Mouse (Mus musculus): Measurements from ENCODE around the gene Crabp2.

DNA sequence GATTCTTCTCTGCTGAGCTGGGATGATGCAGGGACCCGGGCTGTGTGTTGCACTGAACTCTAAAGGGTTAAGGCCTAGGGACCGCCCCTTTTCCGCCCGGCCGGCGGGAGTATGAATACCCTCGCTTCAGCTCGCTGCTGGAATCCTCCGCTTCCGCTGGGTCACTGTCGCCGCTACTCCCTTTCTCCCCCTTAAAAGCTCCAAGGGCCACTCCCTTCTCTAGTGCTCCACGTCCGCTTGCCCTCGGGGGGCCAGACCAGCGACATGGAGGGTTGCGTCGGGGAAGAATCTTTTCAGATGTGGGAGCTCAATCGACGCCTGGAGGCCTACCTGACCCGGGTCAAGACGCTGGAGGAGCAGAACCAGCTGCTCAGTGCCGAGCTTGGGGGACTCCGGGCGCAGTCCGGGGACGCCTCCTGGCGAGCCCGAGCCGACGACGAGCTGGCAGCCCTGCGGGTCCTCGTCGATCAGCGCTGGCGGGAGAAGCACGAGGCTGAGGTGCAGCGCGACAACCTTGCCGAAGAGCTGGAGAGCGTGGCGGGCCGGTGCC is 22.5 kb downstream of the Crabp2 start, which contains the start of gene Nes:
- TF ChIP-seq CTCF (conservative IDR thresholded peaks at IDR 0.05 in 1 of 2, IDR thresholded peaks at IDR 0.05 in 1 of 2; ENCODE audit: low read depth in 2 of 2, low read length in 2 of 2) (no peak), ZC3H11A (IDR thresholded peaks at IDR 0.05; ENCODE audit: low read depth, low read length) (no peak), TCF12 (IDR thresholded peaks at IDR 0.05; ENCODE audit: low read depth, low read length) (no peak)
